Mouse (Mus musculus): ENCODE results near the gene Pde10a.

DNA sequence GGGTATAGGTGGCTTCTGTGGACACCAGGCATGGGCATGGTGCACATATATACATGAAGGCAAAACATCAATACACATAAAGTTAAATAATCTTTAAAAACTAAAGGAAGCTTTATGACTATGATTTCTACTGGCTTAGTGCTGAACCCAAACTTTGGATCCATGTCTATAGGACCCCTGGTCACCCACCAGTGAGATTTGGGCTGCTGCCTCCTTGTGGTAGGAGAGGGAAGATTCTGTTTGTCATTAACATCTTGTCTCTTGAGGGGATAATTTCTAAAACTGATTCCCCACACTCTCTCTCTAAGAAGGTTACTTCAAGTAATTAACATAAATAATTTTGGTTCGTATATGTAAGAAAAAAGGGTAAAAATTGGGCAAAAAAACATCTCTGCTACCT is 220.2 kb downstream of the Pde10a start:
- no peak for TF ChIP-seq POLR2A (IDR thresholded peaks at IDR 0.05; ENCODE audit: insufficient read length, low read depth)
- TF ChIP-seq REST (IDR thresholded peaks at IDR 0.05; ENCODE audit: insufficient read depth, insufficient read length) = no peak
- no peak for TF ChIP-seq USF1 (IDR thresholded peaks at IDR 0.05; ENCODE audit: low read depth)
- TF ChIP-seq CEBPB (IDR thresholded peaks at IDR 0.05; ENCODE audit: insufficient read depth, poor library complexity, severe bottlenecking) = no peak
- TF ChIP-seq E2F4 (IDR thresholded peaks at IDR 0.05; ENCODE audit: insufficient read depth) = no peak
- no peak for TF ChIP-seq MAX (IDR thresholded peaks at IDR 0.05; ENCODE audit: low read depth)
- no peak for TF ChIP-seq SRF (IDR thresholded peaks at IDR 0.05; ENCODE audit: control insufficient read depth, insufficient read length, low read depth)
- TF ChIP-seq TCF3 (IDR thresholded peaks at IDR 0.05; ENCODE audit: insufficient read length, low read depth) = no peak
- TF ChIP-seq TCF12 (IDR thresholded peaks at IDR 0.05; ENCODE audit: insufficient read depth, poor library complexity, severe bottlenecking) = no peak
- no peak for TF ChIP-seq MYOD1 (IDR thresholded peaks at IDR 0.05; ENCODE audit: control insufficient read depth in 1 of 3, insufficient read length in 2 of 3, low read depth in 2 of 3)
- TF ChIP-seq MYOG (IDR thresholded peaks at IDR 0.05; ENCODE audit: control insufficient read depth in 1 of 3, insufficient read depth in 1 of 3, insufficient read length in 2 of 3, low read depth in 2 of 3) = no peak
- TF ChIP-seq POLR2AphosphoS2 (IDR thresholded peaks at IDR 0.05; ENCODE audit: insufficient read length, low read depth) = no peak

Measured in myocyte (in vitro differentiated cells).